ENCODE assay signal across 8 mouse cellular contexts in genomic region chr1:59765279-59765678, GRCm38 (mm10). TPM values are rescaled to one million over a fixed set of nuclear protein-coding genes. Genes with fewer than 3 reads are reported as not detected.
DNase-seq lines count a peak whose midpoint lies in the region; ATAC-seq and TF ChIP-seq lines count a peak whose summit lies in the region.

No protein-coding gene starts in this region.

- peaks cover 18% of the 10 kb centered on the region for H3K36me3 ChIP-seq in heart, embryonic 13.5 days
- no peaks in the 10 kb centered on the region for H3K36me3 ChIP-seq in liver, embryonic 14.5 days (replicated peaks; ENCODE audit: control insufficient read depth, insufficient read depth, low read depth)

- H3K9me3 ChIP-seq in heart, embryonic 13.5 days = no peaks in the 10 kb centered on the region
- no peaks in the 10 kb centered on the region for H3K9me3 ChIP-seq in liver, embryonic 14.5 days (ENCODE audit: control insufficient read depth, low read length)

- H3K4me3 ChIP-seq in heart, embryonic 13.5 days = peak overlapping the region; percentile 84
- peak overlapping the region in 1 of 2 experiments; percentile 17; a peak in 3 of 4 replicates for H3K4me3 ChIP-seq in liver, embryonic 14.5 days (ENCODE audit: insufficient read depth in 1 of 2, low read depth in 2 of 2, low read length in 2 of 2)

- peak; percentile 11 for DNase-seq in embryo, embryonic 10 days (ENCODE audit: low spot score)
- DNase-seq in embryo, embryonic 11 days = no peak
- DNase-seq in 416B (ENCODE audit: low read depth) = peak; percentile 44
- DNase-seq in liver, embryonic 14.5 days (ENCODE audit: low read depth in 3 of 3, low spot score in 3 of 3) = no peak
- DNase-seq in left cerebral cortex, postnatal 25 days (ENCODE audit: low spot score in 2 of 2) = no peak
- no peak for DNase-seq in layer of hippocampus, postnatal 36 days
- DNase-seq in left cerebral cortex, adult 11 months (ENCODE audit: low spot score) = no peak

- intact Hi-C loops in left cerebral cortex, postnatal 25 days (cut with DNase I) = loop anchor here (10.0 kb wide), 1 partner anchor 110 kb away; no protein-coding TSS in a partner anchor

- H3K9ac ChIP-seq in heart, embryonic 13.5 days = peak overlapping the region; percentile 98
- H3K9ac ChIP-seq in liver, embryonic 14.5 days (replicated peaks) = no peak overlapping the region

- WGBS in heart, embryonic 13.5 days = 1% methylated on average over 4 of the region's 4 CpGs
- WGBS in liver, embryonic 14.5 days (ENCODE audit: insufficient replicate concordance) = 5% methylated on average over 4 of the region's 4 CpGs

- TF ChIP-seq CTCF in liver, embryonic 14.5 days (IDR thresholded peaks at IDR 0.05; ENCODE audit: low read depth) = no peak

- no peaks in the 10 kb centered on the region for H3K27me3 ChIP-seq in heart, embryonic 13.5 days (replicated peaks)
- H3K27me3 ChIP-seq in liver, embryonic 14.5 days (ENCODE audit: control insufficient read depth, insufficient read depth, low read length) = no peaks in the 10 kb centered on the region

- no peak for ATAC-seq in heart, embryonic 13.5 days (ENCODE audit: extremely low read depth, insufficient number of reproducible peaks, low FRiP score, low TSS enrichment)
- no peak for ATAC-seq in liver, embryonic 14.5 days (ENCODE audit: insufficient read depth)

- H3K27ac ChIP-seq in heart, embryonic 13.5 days (replicated peaks) = no peak overlapping the region
- H3K27ac ChIP-seq in liver, embryonic 14.5 days = no peak overlapping the region

- no peak for TF ChIP-seq EP300 in liver, embryonic 14.5 days (IDR thresholded peaks at IDR 0.05; ENCODE audit: low read depth)

- peak overlapping the region; percentile 92 for H3K4me2 ChIP-seq in heart, embryonic 13.5 days
- peak overlapping the region; percentile 99 for H3K4me2 ChIP-seq in liver, embryonic 14.5 days (ENCODE audit: low read depth)

- peaks cover 16% of the 10 kb centered on the region for H3K4me1 ChIP-seq in heart, embryonic 13.5 days
- H3K4me1 ChIP-seq in liver, embryonic 14.5 days (replicated peaks; ENCODE audit: control insufficient read depth in 2 of 2, insufficient read depth in 2 of 2, low read length in 1 of 2) = peaks cover 4 to 5% of the 10 kb centered on the region in 2 experiments; a peak in 3 of 4 replicates

RNA-seq across cellular contexts. Expression of gene Bmpr2, which starts 2.1 kb away (rescaled TPM):
- polyA plus RNA-seq in heart, embryonic 13.5 days (2015; fragmentation: Nextera tagmentation; extraction: Ambion mirVana) = 6.1 TPM in 2 replicates
- 0.88 and 1.0 TPM in 2 replicates for polyA plus RNA-seq in liver, embryonic 14.5 days (2012; rRNA removed)
- polyA plus RNA-seq in liver, embryonic 14.5 days (2014; fragmentation: Nextera tagmentation; extraction: Ambion mirVana) = 1.0 and 1.1 TPM in 2 replicates
- 100 to 1,000 TPM in 1 of 2 experiments, 10 to 100 TPM in 1; 96.2 to 101 TPM for total RNA-seq in left cerebral cortex, postnatal 25 days (2021)
- total RNA-seq in layer of hippocampus, postnatal 36 days (2021) = 10 to 100 TPM; 91.8 to 93.4 TPM

Comparison
In these comparisons a context has a peak if more than half of its experiments do, and no peak if none do; other contexts are left out.
1. DNase-seq: peak in embryo, embryonic 10 days (single experiment) and 416B (single experiment); none in embryo, embryonic 11 days (single experiment), liver, embryonic 14.5 days (0 of 3), left cerebral cortex, postnatal 25 days (0 of 2), layer of hippocampus, postnatal 36 days (0 of 2) and left cerebral cortex, adult 11 months (single experiment).